Mouse (Mus musculus) heart, postnatal 0 days (tissue): ENCODE measurements around the gene Hspa1l.

Experiments used
- CTCF ChIP-seq: IDR thresholded peaks from 2 replicates; pipeline ENCODE4 v1.5.1; 2016; ENCODE audit warnings: antibody characterized with exemption, control low read depth, low read depth
- EP300 ChIP-seq: IDR thresholded peaks from 2 replicates; pipeline ENCODE4 v1.6.1; 2016; ENCODE audit warnings: antibody characterized with exemption, low read depth

DNA sequence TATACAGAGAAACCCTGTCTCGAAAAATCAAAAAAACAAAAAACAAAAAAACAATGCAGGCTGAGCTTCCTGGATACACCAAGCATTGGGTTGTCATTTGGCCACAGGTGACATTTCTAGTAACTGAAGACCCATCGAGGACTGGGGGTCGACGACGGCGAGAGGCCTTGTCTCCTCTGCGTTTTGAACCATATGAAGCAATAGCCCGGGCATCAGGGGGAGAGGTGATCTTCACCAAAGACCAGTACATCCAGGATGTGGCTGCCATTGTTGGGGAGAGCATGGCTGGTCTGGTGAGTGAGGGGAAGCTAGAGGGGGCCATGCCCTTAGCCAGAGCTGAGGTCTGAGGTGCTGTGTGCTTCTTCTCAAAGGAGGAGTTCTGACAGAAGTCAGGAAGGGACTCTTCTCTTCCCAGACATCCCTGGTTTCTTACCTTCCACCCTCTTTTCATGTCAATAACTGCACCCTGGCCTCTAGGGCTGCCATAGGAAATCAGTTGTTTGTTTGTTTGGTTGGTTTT is 50.1 kb downstream of the Hspa1l start:
- TF ChIP-seq CTCF (no peak), EP300 (no peak)
